7 mouse cellular contexts compared by ENCODE assay signal in the genomic region with DNA sequence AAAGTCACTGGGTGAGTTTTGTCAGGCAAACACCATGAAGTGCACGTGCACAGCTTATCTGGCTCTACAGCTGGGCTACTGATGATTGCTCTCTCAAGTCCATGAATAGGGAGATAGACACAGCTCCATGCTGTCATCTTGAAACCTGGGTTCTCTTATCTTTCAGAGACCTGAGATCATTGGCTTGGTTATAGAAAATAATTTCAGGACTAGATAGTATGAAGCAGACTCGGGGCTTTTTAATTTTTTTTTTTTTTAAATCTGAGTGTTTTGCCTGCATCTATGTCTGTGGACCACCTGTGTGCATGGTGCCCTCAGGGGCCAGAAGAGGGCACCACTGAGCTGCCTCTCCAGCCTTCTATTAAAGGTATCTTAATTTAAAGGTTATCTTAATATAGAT. TPM values are rescaled to one million over a fixed set of nuclear protein-coding genes. Genes with fewer than 3 reads are reported as not detected.
A peak's percentile ranks its signal among the peaks of the same experiment; 100 is the strongest.
DNase-seq lines count a peak whose midpoint lies in the region; ATAC-seq and TF ChIP-seq lines count a peak whose summit lies in the region.

No protein-coding gene starts in this region.

- no peaks in the 10 kb centered on the region for H3K27me3 ChIP-seq in intestine, embryonic 14.5 days (replicated peaks; ENCODE audit: control insufficient read depth, insufficient read depth, low read length)
- no peaks in the 10 kb centered on the region for H3K27me3 ChIP-seq in intestine, embryonic 16.5 days (replicated peaks; ENCODE audit: control insufficient read depth, insufficient read depth, low read length)
- no peaks in the 10 kb centered on the region for H3K27me3 ChIP-seq in E14TG2a.4 (ENCODE audit: insufficient read depth, low read length)
- no peaks in the 10 kb centered on the region for H3K27me3 ChIP-seq in liver, embryonic 14.5 days (ENCODE audit: control insufficient read depth, insufficient read depth, low read length)

- ATAC-seq in intestine, embryonic 14.5 days (replicated peaks; ENCODE audit: low FRiP score, low TSS enrichment, low read depth), result 0 out of 2 replicates have a peak, but pooled peaks have one; percentile 27
- no peak for ATAC-seq in intestine, embryonic 16.5 days
- ATAC-seq in liver, embryonic 14.5 days (ENCODE audit: insufficient read depth), result peak; percentile 86

- H3K4me2 ChIP-seq in intestine, embryonic 14.5 days (ENCODE audit: low read length), result no peak overlapping the region
- no peak overlapping the region for H3K4me2 ChIP-seq in intestine, embryonic 16.5 days (ENCODE audit: low read depth, low read length)
- no peak overlapping the region for H3K4me2 ChIP-seq in liver, embryonic 14.5 days (ENCODE audit: low read depth)

- peaks cover 36% of the 10 kb centered on the region for H3K36me3 ChIP-seq in intestine, embryonic 14.5 days (ENCODE audit: control insufficient read depth, insufficient read depth, low read length)
- H3K36me3 ChIP-seq in intestine, embryonic 16.5 days (ENCODE audit: control insufficient read depth, insufficient read depth, low read length), result peaks cover 8% of the 10 kb centered on the region; the same call in 1 of the 2 replicates
- peaks cover 24% of the 10 kb centered on the region for H3K36me3 ChIP-seq in E14TG2a.4 (ENCODE audit: insufficient read depth, low read length)
- H3K36me3 ChIP-seq in liver, embryonic 14.5 days (replicated peaks; ENCODE audit: control insufficient read depth, insufficient read depth, low read depth), result peaks cover 15% of the 10 kb centered on the region

- no peak overlapping the region for H3K9ac ChIP-seq in intestine, embryonic 14.5 days (ENCODE audit: low read length)
- no peak overlapping the region for H3K9ac ChIP-seq in intestine, embryonic 16.5 days (ENCODE audit: low read depth, low read length)
- H3K9ac ChIP-seq in liver, embryonic 14.5 days (replicated peaks), result no peak overlapping the region

- no peak overlapping the region for H3K27ac ChIP-seq in intestine, embryonic 14.5 days (ENCODE audit: low read depth)
- H3K27ac ChIP-seq in intestine, embryonic 16.5 days (ENCODE audit: low read length), result no peak overlapping the region
- no peak overlapping the region for H3K27ac ChIP-seq in liver, embryonic 14.5 days

- no peaks in the 10 kb centered on the region for H3K4me1 ChIP-seq in intestine, embryonic 14.5 days (replicated peaks; ENCODE audit: control insufficient read depth, insufficient read depth, low read length)
- no peaks in the 10 kb centered on the region for H3K4me1 ChIP-seq in intestine, embryonic 16.5 days (ENCODE audit: control insufficient read depth, insufficient read depth, low read length)
- H3K4me1 ChIP-seq in E14TG2a.4 (replicated peaks; ENCODE audit: low read depth, low read length), result peaks cover 6% of the 10 kb centered on the region
- H3K4me1 ChIP-seq in liver, embryonic 14.5 days (replicated peaks; ENCODE audit: control insufficient read depth in 2 of 2, insufficient read depth in 2 of 2, low read length in 1 of 2), result peaks cover 9 to 10% of the 10 kb centered on the region in 2 experiments; a peak in 3 of 4 replicates

- peak; percentile 93 for TF ChIP-seq CTCF in E14TG2a.4 (conservative IDR thresholded peaks at IDR 0.05; ENCODE audit: low read length)
- TF ChIP-seq CTCF in liver, embryonic 14.5 days (IDR thresholded peaks at IDR 0.05; ENCODE audit: low read depth), result peak; percentile 74

- DNase-seq in intestine, embryonic 14.5 days (ENCODE audit: low spot score), result no peak
- peak; percentile 39 for DNase-seq in T-cell, adult 2 months (ENCODE audit: low spot score)
- DNase-seq in liver, embryonic 14.5 days (ENCODE audit: low read depth in 3 of 3, low spot score in 3 of 3), result peak; percentile 49 to 62 (median 56)
- no peak for DNase-seq in urinary bladder, adult 2 months (ENCODE audit: low spot score)
- DNase-seq in frontal cortex, postnatal 25 days (ENCODE audit: low spot score in 2 of 2), result no peak

- WGBS in intestine, embryonic 14.5 days, result 30% methylated on average over 2 of the region's 2 CpGs
- WGBS in intestine, embryonic 16.5 days, result 14% methylated on average over 2 of the region's 2 CpGs
- 6% methylated on average over 2 of the region's 2 CpGs for WGBS in liver, embryonic 14.5 days (ENCODE audit: insufficient replicate concordance)

- peak; percentile 78 for TF ChIP-seq EP300 in liver, embryonic 14.5 days (IDR thresholded peaks at IDR 0.05; ENCODE audit: low read depth)

- no peaks in the 10 kb centered on the region for H3K9me3 ChIP-seq in intestine, embryonic 14.5 days (ENCODE audit: control insufficient read depth, low read length)
- no peaks in the 10 kb centered on the region for H3K9me3 ChIP-seq in intestine, embryonic 16.5 days (ENCODE audit: control insufficient read depth, low read length)
- no peaks in the 10 kb centered on the region for H3K9me3 ChIP-seq in E14TG2a.4 (ENCODE audit: low read length)
- H3K9me3 ChIP-seq in liver, embryonic 14.5 days (ENCODE audit: control insufficient read depth, low read length), result no peaks in the 10 kb centered on the region

- no peak overlapping the region for H3K4me3 ChIP-seq in intestine, embryonic 14.5 days (ENCODE audit: low read depth, low read length)
- H3K4me3 ChIP-seq in intestine, embryonic 16.5 days (ENCODE audit: low read length), result no peak overlapping the region
- no peak overlapping the region for H3K4me3 ChIP-seq in E14TG2a.4 (replicated peaks; ENCODE audit: low read length)
- H3K4me3 ChIP-seq in liver, embryonic 14.5 days (ENCODE audit: insufficient read depth in 1 of 2, low read depth in 2 of 2, low read length in 2 of 2), result no peak overlapping the region

RNA-seq across cellular contexts. Expression of gene Smarce1, which starts 23.9 kb away (rescaled TPM):
- 148 and 150 TPM in 2 replicates for polyA plus RNA-seq in intestine, embryonic 14.5 days (2014; fragmentation: Nextera tagmentation; extraction: Ambion mirVana)
- 142 and 159 TPM in 2 replicates for polyA plus RNA-seq in intestine, embryonic 16.5 days (2015; fragmentation: Nextera tagmentation; extraction: Ambion mirVana)
- polyA plus RNA-seq in liver, embryonic 14.5 days (2012; rRNA removed), result 21.3 and 60.1 TPM in 2 replicates
- polyA plus RNA-seq in liver, embryonic 14.5 days (2014; fragmentation: Nextera tagmentation; extraction: Ambion mirVana), result 53.5 and 58.8 TPM in 2 replicates
- polyA plus RNA-seq in urinary bladder, adult 2 months (2012; rRNA removed), result 60.3 and 81.1 TPM in 2 replicates

RNA-seq across cellular contexts. Expression of gene Krt222, which starts 36.9 kb away (rescaled TPM):
- 0.30 and 0.41 TPM in 2 replicates for polyA plus RNA-seq in intestine, embryonic 14.5 days (2014; fragmentation: Nextera tagmentation; extraction: Ambion mirVana)
- polyA plus RNA-seq in intestine, embryonic 16.5 days (2015; fragmentation: Nextera tagmentation; extraction: Ambion mirVana), result 0.22 and 0.54 TPM in 2 replicates
- 0.01 and 0.04 TPM in 2 replicates for polyA plus RNA-seq in liver, embryonic 14.5 days (2012; rRNA removed)
- polyA plus RNA-seq in liver, embryonic 14.5 days (2014; fragmentation: Nextera tagmentation; extraction: Ambion mirVana), result 0.13 and 0.34 TPM in 2 replicates
- 0.23 and 0.27 TPM in 2 replicates for polyA plus RNA-seq in urinary bladder, adult 2 months (2012; rRNA removed)

RNA-seq across cellular contexts. Expression of gene Ccr7, which starts 52.1 kb away (rescaled TPM):
- polyA plus RNA-seq in intestine, embryonic 14.5 days (2014; fragmentation: Nextera tagmentation; extraction: Ambion mirVana), result 0.35 and 0.61 TPM in 2 replicates
- polyA plus RNA-seq in intestine, embryonic 16.5 days (2015; fragmentation: Nextera tagmentation; extraction: Ambion mirVana), result 0.36 and 0.64 TPM in 2 replicates
- 0.11 TPM in 2 replicates for polyA plus RNA-seq in liver, embryonic 14.5 days (2012; rRNA removed)
- polyA plus RNA-seq in liver, embryonic 14.5 days (2014; fragmentation: Nextera tagmentation; extraction: Ambion mirVana), result 0.15 and 0.29 TPM in 2 replicates
- 1.0 and 1.3 TPM in 2 replicates for polyA plus RNA-seq in urinary bladder, adult 2 months (2012; rRNA removed)

Comparison
In these comparisons a context has a peak if more than half of its experiments do, and no peak if none do; other contexts are left out.
1. DNase-seq: peak in T-cell, adult 2 months (single experiment) and liver, embryonic 14.5 days (3 of 3); none in intestine, embryonic 14.5 days (single experiment), urinary bladder, adult 2 months (single experiment) and frontal cortex, postnatal 25 days (0 of 2).